Mouse (Mus musculus) midbrain, embryonic 12.5 days (tissue): ENCODE results near the gene Ncln. TPM values are rescaled to one million over a fixed set of nuclear protein-coding genes. Genes with fewer than 3 reads are reported as not detected.
"Not testable (repeated sequence)": the region's sequence is repeated elsewhere in the genome, so short reads cannot be mapped to it uniquely, and the experiment has no call there.

Source experiments
- ATAC-seq: fragments of 200-750 bp; cut with Nextera tagmentation; 2 replicates; pipeline ENCODE4 v1.8.0; 2017; ENCODE audit warnings: low read depth, moderate TSS enrichment, moderate library complexity; ENCODE audit not compliant: low FRiP score
- H3K27ac ChIP-seq: fragments of 300-500 bp; sonication (generic); replicated peaks from 2 replicates; pipeline ENCODE4 v1.5.1; 2016; ENCODE audit warnings: mild to moderate bottlenecking
- H3K27me3 ChIP-seq: fragments of 300-500 bp; sonication (generic); 2 replicates; pipeline ENCODE4 v1.6.1; 2016; ENCODE audit warnings: mild to moderate bottlenecking
- H3K36me3 ChIP-seq: fragments of 300-500 bp; sonication (generic); 2 replicates; pipeline ENCODE4 v1.6.1; 2016
- H3K4me1 ChIP-seq: fragments of 300-500 bp; sonication (generic); 2 replicates; pipeline ENCODE4 v1.6.1; 2016
- H3K4me2 ChIP-seq: fragments of 300-500 bp; sonication (generic); replicated peaks from 2 replicates; pipeline ENCODE4 v1.6.1; 2016; ENCODE audit warnings: mild to moderate bottlenecking, moderate library complexity
- H3K4me3 ChIP-seq: fragments of 300-500 bp; sonication (generic); 2 replicates; pipeline ENCODE4 v1.5.1; 2016; ENCODE audit warnings: mild to moderate bottlenecking
- H3K9ac ChIP-seq: fragments of 300-500 bp; sonication (generic); replicated peaks from 2 replicates; pipeline ENCODE4 v1.6.1; 2016; ENCODE audit warnings: mild to moderate bottlenecking, moderate library complexity
- H3K9me3 ChIP-seq: fragments of 300-500 bp; sonication (generic); 2 replicates; pipeline ENCODE4 v1.6.1; 2016; ENCODE audit warnings: mild to moderate bottlenecking
- WGBS: fragments of 180-500 bp; shearing (Covaris S2); methylation state at CpG from one replicate; pipeline ENCODE4 v1.1.7; 2016; 5-methylcytosine and 5-hydroxymethylcytosine counted together
- polyA plus RNA-seq: library from polyadenylated mRNA; unstranded; fragments of >200 nt; fragmentation: Nextera tagmentation; extraction: Ambion mirVana; gene quantifications from 2 replicates; pipeline ENCODE4 v1.2.1, GENCODE M21; 2016

Gene Ncln
- polyA plus RNA-seq, 1 experiment from 2014 or later, result 68.3 TPM

DNA sequence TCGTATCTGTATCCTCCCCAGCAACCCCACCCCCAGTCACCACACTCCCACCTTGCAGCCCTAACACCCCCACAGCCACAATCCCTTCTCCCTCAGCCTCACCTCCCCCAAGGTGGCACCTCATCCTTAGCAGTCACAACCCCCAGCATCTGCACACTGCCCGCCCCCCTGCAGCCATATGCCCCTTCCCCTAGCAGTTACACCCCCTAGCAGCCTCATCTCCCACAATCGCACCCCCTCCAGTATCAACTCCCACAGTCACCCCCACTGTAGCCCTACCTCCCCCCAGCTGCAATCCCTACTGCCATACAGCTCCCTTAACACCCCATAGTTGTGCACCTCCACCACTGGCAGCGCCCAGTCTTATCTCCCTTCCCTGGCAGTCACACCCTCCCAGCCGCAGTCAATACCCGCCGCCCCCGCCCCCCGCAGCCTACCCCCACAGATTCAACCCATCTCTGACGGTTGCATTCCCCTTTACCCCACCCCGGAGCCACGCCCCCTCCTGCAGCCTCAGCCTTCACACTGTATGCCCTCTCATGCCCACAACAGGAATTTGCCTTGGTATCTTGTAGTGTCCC lies 39.1 kb downstream of the Ncln start:
- H3K4me3 ChIP-seq, result no peak overlapping the region
- H3K27ac ChIP-seq, result no peak overlapping the region
- 0 out of 2 replicates have a peak, but pooled peaks cover 3% of the 10 kb centered on the region for H3K36me3 ChIP-seq
- H3K4me2 ChIP-seq, result no peak overlapping the region
- 56% methylated on average over 12 of the region's 12 CpGs for WGBS
- peaks cover 96% of the 10 kb centered on the region for H3K27me3 ChIP-seq
- 0 out of 2 replicates have a peak, but pooled peaks cover 4% of the 10 kb centered on the region for H3K4me1 ChIP-seq
- no peak for ATAC-seq
- no peak overlapping the region for H3K9ac ChIP-seq
- no peaks in the 10 kb centered on the region for H3K9me3 ChIP-seq

DNA sequence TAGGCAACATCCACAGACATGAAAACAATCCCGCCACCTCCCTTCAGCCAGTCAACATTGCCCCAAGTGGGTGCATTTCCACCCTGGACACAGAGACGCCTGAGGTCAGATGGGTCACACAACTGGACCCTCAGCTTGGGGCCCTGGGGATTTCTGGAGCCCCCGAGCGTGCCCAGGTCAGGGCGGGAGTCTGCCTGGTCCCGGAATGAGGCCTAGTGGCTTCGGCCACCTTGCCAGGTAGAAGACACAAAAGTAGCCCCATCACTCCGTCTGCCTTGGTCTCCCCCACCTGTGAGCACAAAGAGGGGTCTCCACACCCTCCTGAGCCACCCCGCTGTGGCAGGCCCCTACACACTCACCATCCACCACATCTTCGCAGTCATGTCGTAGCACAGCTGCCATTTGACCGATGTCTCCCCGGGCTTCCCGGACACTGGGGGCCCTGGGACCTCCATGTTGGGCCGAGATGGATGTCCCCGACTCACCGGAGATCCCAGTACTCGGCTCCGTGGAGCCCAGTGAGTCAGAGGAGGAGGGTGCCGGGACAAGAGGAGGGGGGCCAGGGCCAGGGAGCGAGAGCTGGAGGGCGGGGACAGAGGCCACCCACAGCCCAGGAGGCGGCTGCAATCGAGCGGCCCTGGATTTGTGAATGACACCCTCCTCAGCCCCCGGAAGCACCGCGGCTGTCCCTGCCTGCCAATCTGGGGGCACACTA lies 40.9 kb downstream of the Ncln start, which contains the start of gene Nfic:
Nfic (minus strand) TSS at position 455 of the 715 bp plus-strand sequence.
- Histone ChIP-seq H3K4me3 (no peak within 1 kb of the TSS), H3K9ac (no peak within 1 kb of the TSS), H3K9me3 (no peaks in the 10 kb centered on the region), H3K4me1 (0 out of 2 replicates have a peak, but pooled peaks cover 2% of the 10 kb centered on the region), H3K27ac (no peak within 1 kb of the TSS), H3K27me3 (peaks cover 95% of the 10 kb centered on the region), H3K4me2 (no peak within 1 kb of the TSS), H3K36me3 (no peaks in the 10 kb centered on the region)
- WGBS, result 69% methylated on average over 28 of the region's 28 CpGs
- no peak for ATAC-seq

DNA sequence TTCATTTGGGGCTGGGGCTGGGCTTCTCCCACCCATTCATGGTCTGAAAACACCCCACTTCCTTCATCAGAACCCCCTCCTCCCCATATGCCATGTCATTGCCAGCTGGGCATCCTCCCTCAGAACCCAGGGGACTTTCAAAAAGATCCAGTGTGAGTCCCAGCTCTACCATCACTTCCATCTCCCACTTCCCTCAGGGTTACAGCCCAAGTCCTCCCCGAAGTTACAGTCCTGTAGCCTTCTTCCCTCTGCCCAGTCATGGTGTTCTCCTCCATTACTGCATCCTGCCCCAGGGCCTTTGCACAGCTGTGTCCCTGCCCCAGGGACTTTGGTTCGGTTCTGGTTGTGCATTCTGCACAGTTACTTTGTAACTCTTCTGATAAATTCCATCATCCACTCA lies 42.1 kb downstream of the Ncln start:
- H3K9ac ChIP-seq, result no peak overlapping the region
- H3K4me3 ChIP-seq, result no peak overlapping the region
- H3K27ac ChIP-seq, result no peak overlapping the region
- H3K9me3 ChIP-seq, result no peaks in the 10 kb centered on the region
- 82% methylated on average over 2 of the region's 2 CpGs for WGBS
- ATAC-seq, result no peak
- no peaks in the 10 kb centered on the region for H3K4me1 ChIP-seq
- H3K36me3 ChIP-seq, result no peaks in the 10 kb centered on the region
- H3K4me2 ChIP-seq, result no peak overlapping the region
- peaks cover 85% of the 10 kb centered on the region for H3K27me3 ChIP-seq

DNA sequence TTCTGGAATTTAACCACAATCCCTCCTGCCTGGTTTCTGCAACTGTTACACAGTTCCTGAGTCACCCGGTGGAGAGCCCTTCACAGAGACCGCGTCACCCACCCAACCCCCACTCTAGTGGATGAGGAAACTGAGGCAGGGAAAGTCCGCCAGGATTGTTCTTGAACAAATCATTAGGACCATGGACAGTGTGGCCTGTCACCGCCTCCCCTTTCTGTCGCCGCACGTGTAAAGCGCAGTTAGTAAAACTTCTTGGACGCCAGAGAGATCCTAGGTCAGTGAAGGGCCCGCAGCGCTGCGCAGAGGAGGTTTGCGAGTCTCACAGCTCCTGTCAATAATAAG lies 43.3 kb downstream of the Ncln start:
- H3K4me1 ChIP-seq, result no peaks in the 10 kb centered on the region
- H3K4me3 ChIP-seq, result no peak overlapping the region
- peaks cover 75% of the 10 kb centered on the region for H3K27me3 ChIP-seq
- no peak overlapping the region for H3K27ac ChIP-seq
- H3K4me2 ChIP-seq, result no peak overlapping the region
- WGBS, result 3% methylated on average over 14 of the region's 14 CpGs
- no peak for ATAC-seq
- no peaks in the 10 kb centered on the region for H3K9me3 ChIP-seq
- no peaks in the 10 kb centered on the region for H3K36me3 ChIP-seq
- no peak overlapping the region for H3K9ac ChIP-seq

DNA sequence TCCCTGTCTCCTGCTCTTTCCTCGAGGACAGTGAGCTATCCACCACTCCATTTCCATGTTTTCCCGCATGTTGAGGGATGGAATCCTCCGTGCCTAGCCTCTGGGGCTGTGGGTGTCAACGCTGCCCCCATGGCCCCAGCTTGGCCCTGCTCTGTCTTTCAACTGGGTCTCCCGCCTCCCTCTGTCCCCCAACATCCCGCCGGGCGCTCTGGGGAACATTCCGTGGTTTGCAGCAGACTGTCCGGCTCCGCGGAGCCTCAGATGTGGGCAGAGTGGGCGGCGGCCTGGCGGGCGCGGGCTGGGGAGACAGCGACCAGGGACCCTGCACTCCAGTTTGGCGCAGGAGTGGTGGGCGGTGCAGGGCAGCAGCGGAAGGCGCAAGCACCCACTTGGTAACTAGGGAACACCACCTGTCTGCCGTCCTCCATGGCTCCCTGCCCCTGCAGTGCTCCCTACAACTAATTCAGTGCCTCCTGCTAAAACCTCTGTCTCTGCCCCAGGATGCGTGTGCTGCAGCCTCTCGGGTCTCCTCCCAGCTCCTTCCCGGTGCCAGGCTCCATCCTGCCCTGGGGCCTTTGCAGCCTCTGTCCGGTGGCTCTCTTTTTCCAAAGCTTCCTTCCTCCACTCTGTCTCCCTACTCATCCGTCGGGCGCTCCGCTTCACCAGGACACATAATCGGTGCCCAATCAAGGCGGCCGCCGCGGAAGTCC lies 43.8 kb downstream of the Ncln start:
- Histone ChIP-seq H3K27me3 (peaks cover 70% of the 10 kb centered on the region), H3K4me1 (no peaks in the 10 kb centered on the region), H3K9ac (no peak overlapping the region; the same call in 1 of the 2 replicates), H3K4me3 (no peak overlapping the region), H3K27ac (no peak overlapping the region), H3K9me3 (no peaks in the 10 kb centered on the region), H3K36me3 (no peaks in the 10 kb centered on the region), H3K4me2 (no peak overlapping the region)
- no peak for ATAC-seq
- WGBS, result 12% methylated on average over 36 of the region's 36 CpGs

DNA sequence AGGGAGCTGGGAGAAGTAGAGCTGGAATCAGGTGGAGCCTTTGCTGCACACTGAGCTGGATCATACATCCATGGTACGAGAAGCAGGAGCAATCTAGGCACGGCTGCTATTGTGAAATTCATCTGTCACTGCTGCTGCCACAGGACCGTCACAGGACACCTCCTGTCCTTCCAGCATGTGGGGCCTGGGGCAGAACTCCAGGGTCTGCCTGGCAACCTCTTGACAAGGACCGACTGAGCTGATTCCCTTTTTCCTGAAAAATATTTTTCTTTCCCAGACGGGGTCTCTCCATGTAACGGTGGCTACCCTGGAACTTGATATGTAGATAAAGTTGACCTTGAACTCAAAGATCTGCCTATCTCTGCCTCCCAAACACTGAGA lies 44.8 kb downstream of the Ncln start:
- H3K9ac ChIP-seq, result no peak overlapping the region
- no peak overlapping the region for H3K4me3 ChIP-seq
- no peak overlapping the region for H3K27ac ChIP-seq
- no peak overlapping the region for H3K4me2 ChIP-seq
- H3K4me1 ChIP-seq, result no peaks in the 10 kb centered on the region
- ATAC-seq, result no peak
- WGBS, result 77% methylated on average over 6 of the region's 6 CpGs
- H3K36me3 ChIP-seq, result no peaks in the 10 kb centered on the region
- H3K9me3 ChIP-seq, result no peaks in the 10 kb centered on the region
- H3K27me3 ChIP-seq, result peaks cover 64% of the 10 kb centered on the region

DNA sequence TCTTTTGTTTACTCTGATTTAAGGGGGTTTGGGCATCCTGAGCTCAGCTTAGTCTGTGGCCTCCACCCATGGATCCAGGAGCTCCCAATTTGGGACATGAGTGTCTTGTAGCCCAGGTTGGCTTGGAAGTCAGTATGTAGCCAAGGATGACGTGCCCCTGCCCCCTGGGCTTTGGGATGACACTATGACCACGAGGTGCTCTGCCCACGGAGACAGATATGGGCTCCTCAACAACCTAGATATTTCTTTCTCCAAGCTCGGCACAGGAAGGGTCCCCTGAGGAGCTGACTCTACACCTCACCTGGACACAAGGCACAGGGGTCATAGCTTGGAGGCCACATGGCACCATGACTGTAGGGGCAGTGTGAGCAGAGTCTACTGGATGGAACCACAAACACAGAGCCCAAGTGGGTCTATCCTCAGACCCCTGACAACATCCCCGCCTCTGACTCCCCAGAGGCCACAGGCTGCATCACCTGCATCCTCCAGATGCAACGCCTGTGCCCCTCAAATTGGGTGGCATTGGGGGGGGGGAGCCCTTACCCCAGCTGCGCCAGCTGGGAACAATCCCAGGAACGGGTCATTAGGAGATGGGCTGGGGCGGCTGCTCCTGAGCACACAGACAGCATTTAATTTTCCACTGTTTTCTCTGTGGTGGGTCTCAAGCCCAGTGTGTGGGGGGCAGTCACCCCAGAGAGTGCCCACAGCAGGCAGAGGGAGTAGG lies 45.4 kb downstream of the Ncln start:
- H3K27ac ChIP-seq, result no peak overlapping the region
- H3K4me1 ChIP-seq, result no peaks in the 10 kb centered on the region
- no peak overlapping the region for H3K4me3 ChIP-seq
- ATAC-seq, result 0 out of 2 replicates have a peak, but pooled peaks have one; percentile 38
- no peak overlapping the region for H3K9ac ChIP-seq
- peaks cover 62% of the 10 kb centered on the region for H3K27me3 ChIP-seq
- no peak overlapping the region for H3K4me2 ChIP-seq
- H3K36me3 ChIP-seq, result no peaks in the 10 kb centered on the region
- H3K9me3 ChIP-seq, result no peaks in the 10 kb centered on the region
- WGBS, result 68% methylated on average over 9 of the region's 9 CpGs

DNA sequence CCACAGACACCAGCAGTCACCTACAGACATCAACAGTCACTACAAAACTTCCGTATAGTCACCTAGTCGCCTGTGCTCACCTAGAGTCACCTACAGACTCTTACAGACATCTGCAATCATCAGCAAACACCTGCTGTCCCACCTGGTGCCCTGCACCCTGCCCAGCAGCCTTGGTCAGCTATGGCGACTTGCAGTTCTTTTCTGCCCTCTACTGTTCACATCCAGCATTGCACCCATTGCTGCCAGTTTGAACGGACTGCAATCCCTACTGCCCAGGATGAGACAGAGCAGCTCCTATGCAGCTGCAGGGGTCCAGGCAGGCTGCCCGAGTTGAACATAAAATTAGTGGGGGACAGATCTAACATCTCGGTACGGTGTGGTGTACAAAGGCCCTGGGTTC lies 46.1 kb downstream of the Ncln start:
- Histone ChIP-seq H3K9me3 (no peaks in the 10 kb centered on the region), H3K36me3 (no peaks in the 10 kb centered on the region), H3K9ac (no peak overlapping the region), H3K4me1 (no peaks in the 10 kb centered on the region), H3K4me3 (no peak overlapping the region), H3K27ac (no peak overlapping the region), H3K27me3 (peaks cover 59% of the 10 kb centered on the region), H3K4me2 (no peak overlapping the region)
- 2% methylated on average over 7 of the region's 7 CpGs for WGBS
- peak; percentile 47 for ATAC-seq

DNA sequence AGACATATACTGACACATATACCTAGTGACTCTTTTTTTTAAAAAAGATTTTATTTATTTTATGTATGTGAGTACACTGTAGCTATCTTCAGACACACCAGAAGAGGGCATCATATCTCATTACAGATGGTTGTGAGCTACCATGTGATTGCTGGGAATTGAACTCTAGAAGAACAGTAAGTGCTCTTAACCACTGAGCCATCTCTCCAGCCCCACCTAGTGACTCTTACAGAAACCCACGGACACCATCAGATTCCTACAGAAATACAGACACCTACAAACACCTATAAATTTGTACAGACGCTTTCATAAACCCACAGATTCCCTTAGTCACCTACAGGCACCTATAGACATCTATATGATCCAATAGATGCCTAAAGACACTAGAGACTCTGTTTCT lies 50.7 kb downstream of the Ncln start:
- H3K36me3 ChIP-seq, H3K4me1 ChIP-seq, H3K27ac ChIP-seq, H3K4me2 ChIP-seq, H3K9me3 ChIP-seq, ATAC-seq, H3K4me3 ChIP-seq, H3K9ac ChIP-seq: not testable (repeated sequence)
- peaks cover 13% of the 10 kb centered on the region for H3K27me3 ChIP-seq
- 41% methylated on average over 2 of the region's 2 CpGs for WGBS

DNA sequence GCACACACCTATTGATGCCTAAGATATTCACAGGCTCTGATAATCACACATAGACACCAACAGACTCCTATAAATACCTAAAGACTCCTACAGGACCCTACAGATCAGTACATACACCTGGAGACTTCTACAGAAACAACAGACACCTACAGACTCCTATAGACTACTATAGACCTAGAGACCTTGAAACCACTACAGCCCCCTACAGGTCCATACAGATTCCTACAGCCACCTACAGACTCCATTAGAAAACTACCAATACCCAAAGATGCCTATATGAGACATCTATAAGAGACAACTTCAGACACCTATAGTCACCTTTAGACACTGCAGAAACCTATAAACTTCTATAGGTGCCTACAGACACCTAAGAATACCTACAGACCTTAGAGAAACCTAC lies 55.2 kb downstream of the Ncln start:
- Histone ChIP-seq H3K36me3 (no peaks in the 10 kb centered on the region), H3K27me3 (0 out of 2 replicates have a peak, but pooled peaks cover 5% of the 10 kb centered on the region), H3K4me1 (no peaks in the 10 kb centered on the region), H3K9ac (no peak overlapping the region), H3K27ac (no peak overlapping the region), H3K4me2 (no peak overlapping the region), H3K9me3 (no peaks in the 10 kb centered on the region), H3K4me3 (no peak overlapping the region)
- no peak for ATAC-seq
